Mouse (Mus musculus) regulatory T cell (primary cell): Measurements from ENCODE around the gene Mfsd11.

Experiments
- in situ Hi-C: fragments of 300-600 bp; cut with MboI, MseI; formaldehyde crosslinking; loops from one replicate; pipeline ENCODE4 v1.15.1; 2025; ENCODE audit warnings: high pct_unique_total_duplicates

Gene Mfsd11

GRCm38 (mm10) chr11:116852291-116852890 is at the start of gene Mfsd11:
Mfsd11 (plus strand) TSS chr11:116852440.
- in situ Hi-C loops, result no loop called here

GRCm38 (mm10) chr11:116802709-116803108 is 49.5 kb upstream of the Mfsd11 start:
- in situ Hi-C loops, result no loop called here

GRCm38 (mm10) chr11:116806136-116807071 is 45.8 kb upstream of the Mfsd11 start:
- in situ Hi-C loops, result loop anchor here (5.0 kb wide), 1 partner anchor 164 kb away; no protein-coding TSS in a partner anchor

- in situ Hi-C loops, result loop anchor here (5.0 kb wide), 1 partner anchor 165 kb away; no protein-coding TSS in a partner anchor
Measured at GRCm38 (mm10) chr11:116807116-116807515, 45.1 kb upstream of the Mfsd11 start.

GRCm38 (mm10) chr11:116807526-116807925 is 44.7 kb upstream of the Mfsd11 start:
- in situ Hi-C loops, result loop anchor here (5.0 kb wide), 1 partner anchor 165 kb away; no protein-coding TSS in a partner anchor

- in situ Hi-C loops, result loop anchor here (5.0 kb wide), 1 partner anchor 166 kb away; no protein-coding TSS in a partner anchor
Measured at GRCm38 (mm10) chr11:116807938-116808606, 44.2 kb upstream of the Mfsd11 start.

- in situ Hi-C loops, result loop anchor here (5.0 kb wide), 1 partner anchor 167 kb away; no protein-coding TSS in a partner anchor
Measured at GRCm38 (mm10) chr11:116808811-116809395, 43.3 kb upstream of the Mfsd11 start.

- in situ Hi-C loops, result loop anchor here (5.0 kb wide), 1 partner anchor 167 kb away; no protein-coding TSS in a partner anchor
Measured at GRCm38 (mm10) chr11:116809520-116809919, 42.7 kb upstream of the Mfsd11 start.

GRCm38 (mm10) chr11:116810528-116810927 is 41.7 kb upstream of the Mfsd11 start:
- in situ Hi-C loops, result no loop called here

- in situ Hi-C loops, result no loop called here
Measured at GRCm38 (mm10) chr11:116810983-116811901, 41.0 kb upstream of the Mfsd11 start.

- in situ Hi-C loops, result no loop called here
Measured at GRCm38 (mm10) chr11:116812793-116813529, 39.3 kb upstream of the Mfsd11 start.

- in situ Hi-C loops, result no loop called here
Measured at GRCm38 (mm10) chr11:116813610-116814009, 38.6 kb upstream of the Mfsd11 start.

GRCm38 (mm10) chr11:116814076-116814883 is 38.0 kb upstream of the Mfsd11 start:
- in situ Hi-C loops, result no loop called here

- in situ Hi-C loops, result no loop called here
Measured at GRCm38 (mm10) chr11:116814884-116815415, 37.3 kb upstream of the Mfsd11 start.

GRCm38 (mm10) chr11:116816769-116817168 is 35.5 kb upstream of the Mfsd11 start:
- in situ Hi-C loops, result no loop called here

GRCm38 (mm10) chr11:116817567-116817966 is 34.7 kb upstream of the Mfsd11 start:
- in situ Hi-C loops, result no loop called here

GRCm38 (mm10) chr11:116818722-116819121 is 33.5 kb upstream of the Mfsd11 start:
- in situ Hi-C loops, result no loop called here

- in situ Hi-C loops, result no loop called here
Measured at GRCm38 (mm10) chr11:116819932-116820593, 32.2 kb upstream of the Mfsd11 start.
